Mouse (Mus musculus) MEL (cell line): ENCODE data around the gene Zswim9. TPM values are rescaled to one million over a fixed set of nuclear protein-coding genes. Genes with fewer than 3 reads are reported as not detected.

Experiments used
- DNase-seq: peaks from one replicate; pipeline ENCODE4 v3.0.0; 2011; ENCODE audit warnings: low read depth, low spot score
- H3K27ac ChIP-seq: 2 replicates; pipeline ENCODE4 v1.5.1; 2012; ENCODE audit warnings: low read depth, mild to moderate bottlenecking, control low read depth, low read length, moderate library complexity; ENCODE audit not compliant: control insufficient read depth
- H3K27me3 ChIP-seq, 2 experiments: fragments of 150-350 bp in 1 of 2; sonication (generic) in 1 of 2; 2 replicates each; pipeline ENCODE4 v1.6.1; 2012; ENCODE audit warnings: low read length in 2 of 2, mild to moderate bottlenecking in 2 of 2, improper control_type of control experiment in 1 of 2, moderate library complexity in 1 of 2; ENCODE audit not compliant: insufficient read depth in 2 of 2, control insufficient read depth in 1 of 2
- H3K36me3 ChIP-seq, 2 experiments: 2 replicates each; pipeline ENCODE4 v1.6.1; 2012 to 2014; ENCODE audit warnings: low read length in 2 of 2, improper control_type of control experiment in 1 of 2, inconsistent platforms in 1 of 2, mild to moderate bottlenecking in 1 of 2; ENCODE audit not compliant: insufficient read depth in 2 of 2, control insufficient read depth in 1 of 2
- H3K4me1 ChIP-seq, 2 experiments: fragments of 150-350 bp in 1 of 2; sonication (generic) in 1 of 2; 2 replicates each; pipeline ENCODE4 v1.6.1; 2012; ENCODE audit warnings: low read length in 2 of 2, improper control_type of control experiment in 1 of 2, mild to moderate bottlenecking in 1 of 2; ENCODE audit not compliant: insufficient read depth in 2 of 2, control insufficient read depth in 1 of 2
- H3K4me3 ChIP-seq, 2 experiments: fragments of 150-350 bp in 1 of 2; sonication (generic) in 1 of 2; 2 replicates each; pipeline ENCODE4 v1.5.1; 2012; ENCODE audit warnings: low read depth in 2 of 2, low read length in 2 of 2, mild to moderate bottlenecking in 2 of 2, moderate library complexity in 2 of 2, control low read depth in 1 of 2, improper control_type of control experiment in 1 of 2; ENCODE audit not compliant: control insufficient read depth in 1 of 2, insufficient read depth in 1 of 2
- H3K79me2 ChIP-seq: 2 replicates; pipeline ENCODE4 v1.6.1; 2012; ENCODE audit warnings: mild to moderate bottlenecking, low read length, moderate library complexity; ENCODE audit not compliant: control insufficient read depth, poor library complexity, insufficient read depth
- H3K9ac ChIP-seq: 2 replicates; pipeline ENCODE4 v1.6.1; 2012; ENCODE audit warnings: low read depth, mild to moderate bottlenecking, control low read depth, low read length, moderate library complexity; ENCODE audit not compliant: control insufficient read depth, poor library complexity, severe bottlenecking
- H3K9me3 ChIP-seq: fragments of 150-350 bp; sonication (generic); replicated peaks from 2 replicates; pipeline ENCODE4 v1.6.1; 2012; ENCODE audit warnings: mild to moderate bottlenecking, low read length, improper control_type of control experiment, moderate library complexity; ENCODE audit not compliant: insufficient read depth
- CTCF ChIP-seq, 3 experiments: IDR thresholded peaks in 2 of 3; conservative IDR thresholded peaks in 1 of 3; 2 replicates each; pipeline ENCODE4 v1.5.1; 2011 to 2012; ENCODE audit warnings: low read length in 3 of 3, low read depth in 2 of 3, mild to moderate bottlenecking in 2 of 3, improper control_type of control experiment in 1 of 3, inconsistent platforms in 1 of 3, mixed read lengths in 1 of 3, moderate library complexity in 1 of 3; ENCODE audit not compliant: control insufficient read depth in 1 of 3, insufficient read depth in 1 of 3, poor library complexity in 1 of 3, severe bottlenecking in 1 of 3
- ELF1 ChIP-seq: IDR thresholded peaks from 2 replicates; pipeline ENCODE4 v1.6.1; 2014; ENCODE audit warnings: low read depth, mild to moderate bottlenecking, inconsistent platforms, low read length, improper control_type of control experiment, moderate library complexity
- EP300 ChIP-seq, 2 experiments: IDR thresholded peaks; 2 replicates each; pipeline ENCODE4 v1.6.1; 2011; ENCODE audit warnings: improper control_type of control experiment in 2 of 2, low read length in 2 of 2, low read depth in 1 of 2, mild to moderate bottlenecking in 1 of 2
- ETS1 ChIP-seq: IDR thresholded peaks from 2 replicates; pipeline ENCODE4 v1.6.1; 2012; ENCODE audit warnings: low read depth, mild to moderate bottlenecking, inconsistent platforms, low read length, improper control_type of control experiment, moderate library complexity
- GABPA ChIP-seq: IDR thresholded peaks from 2 replicates; pipeline ENCODE4 v1.6.1; 2012; ENCODE audit warnings: low read depth, mild to moderate bottlenecking, inconsistent platforms, low read length, improper control_type of control experiment, moderate library complexity
- GATA1 ChIP-seq: IDR thresholded peaks from 2 replicates; pipeline ENCODE4 v1.6.1; 2011; ENCODE audit warnings: low read depth, low read length, improper control_type of control experiment
- HCFC1 ChIP-seq: IDR thresholded peaks from 2 replicates; pipeline ENCODE4 v1.6.1; 2012; ENCODE audit warnings: low read depth, mild to moderate bottlenecking, inconsistent platforms, low read length, improper control_type of control experiment, moderate library complexity
- JUND ChIP-seq: IDR thresholded peaks from 2 replicates; pipeline ENCODE4 v1.6.1; 2011; ENCODE audit warnings: low read depth, mild to moderate bottlenecking, improper control_type of control experiment, low read length
- MAFK ChIP-seq: IDR thresholded peaks from 2 replicates; pipeline ENCODE4 v1.6.1; 2011; ENCODE audit warnings: low read depth, mild to moderate bottlenecking, low read length, improper control_type of control experiment, borderline replicate concordance
- MAX ChIP-seq: IDR thresholded peaks from 2 replicates; pipeline ENCODE4 v1.6.1; 2011; ENCODE audit warnings: low read length, improper control_type of control experiment
- MAZ ChIP-seq: IDR thresholded peaks from 2 replicates; pipeline ENCODE4 v1.6.1; 2012; ENCODE audit warnings: low read depth, mild to moderate bottlenecking, inconsistent platforms, low read length, improper control_type of control experiment
- MXI1 ChIP-seq: IDR thresholded peaks from 2 replicates; pipeline ENCODE4 v1.6.1; 2011; ENCODE audit warnings: mild to moderate bottlenecking, low read depth, low read length, improper control_type of control experiment
- NRF1 ChIP-seq: IDR thresholded peaks from 2 replicates; pipeline ENCODE4 v1.6.1; 2014; ENCODE audit warnings: low read depth, mild to moderate bottlenecking, inconsistent platforms, low read length, improper control_type of control experiment, moderate library complexity; ENCODE audit not compliant: poor library complexity, insufficient read depth, severe bottlenecking
- RAD21 ChIP-seq: IDR thresholded peaks from 2 replicates; pipeline ENCODE4 v1.6.1; 2011; ENCODE audit warnings: mild to moderate bottlenecking, low read depth, low read length, improper control_type of control experiment
- RCOR1 ChIP-seq: IDR thresholded peaks from 2 replicates; pipeline ENCODE4 v1.6.1; 2012; ENCODE audit warnings: low read depth, mild to moderate bottlenecking, inconsistent platforms, low read length, improper control_type of control experiment
- SIN3A ChIP-seq: IDR thresholded peaks from 2 replicates; pipeline ENCODE4 v1.6.1; 2012; ENCODE audit warnings: low read length, improper control_type of control experiment, inconsistent platforms
- SMC3 ChIP-seq: IDR thresholded peaks from 2 replicates; pipeline ENCODE4 v1.6.1; 2011; ENCODE audit warnings: low read depth, low read length, improper control_type of control experiment
- TAL1 ChIP-seq: IDR thresholded peaks from 2 replicates; pipeline ENCODE4 v1.6.1; 2012; ENCODE audit warnings: mild to moderate bottlenecking, inconsistent platforms, low read length, moderate library complexity, mixed read lengths
- TCF12 ChIP-seq: IDR thresholded peaks from 2 replicates; pipeline ENCODE4 v1.6.1; 2014; ENCODE audit warnings: low read depth, mild to moderate bottlenecking, inconsistent platforms, low read length, improper control_type of control experiment, moderate library complexity
- ZKSCAN1 ChIP-seq: IDR thresholded peaks from 2 replicates; pipeline ENCODE4 v1.6.1; 2012; ENCODE audit warnings: low read depth, mild to moderate bottlenecking, inconsistent platforms, low read length, improper control_type of control experiment, moderate library complexity
- ZMIZ1 ChIP-seq: IDR thresholded peaks from 2 replicates; pipeline ENCODE4 v1.6.1; 2012; ENCODE audit warnings: low read depth, mild to moderate bottlenecking, inconsistent platforms, low read length, improper control_type of control experiment, moderate library complexity
- ZNF384 ChIP-seq: IDR thresholded peaks from 2 replicates; pipeline ENCODE4 v1.6.1; 2012; ENCODE audit warnings: low read depth, mild to moderate bottlenecking, inconsistent platforms, low read length, improper control_type of control experiment
- polyA plus RNA-seq, 2 experiments: library from polyadenylated mRNA; stranded (reverse) in 1 of 2; unstranded in 1 of 2; fragments of >175 nt in 1 of 2; fragments of >200 nt in 1 of 2; gene quantifications; 2 replicates each; pipeline versions ENCODE4 v1.2.1 to v1.2.4; 2012; ENCODE audit warnings: low replicate concordance in 2 of 2, low read depth in 1 of 2; ENCODE audit not compliant: insufficient read length in 2 of 2, insufficient read depth in 1 of 2, missing spikeins in 1 of 2
- total RNA-seq: library from RNA; depleted of rRNA; stranded (reverse); fragments of 300-350 nt; gene quantifications from 2 replicates; pipeline ENCODE4 v1.2.3, GENCODE M21; 2012

Zswim9 gene
- total and polyA plus RNA-seq, 3 experiments, result 6.1 to 46.6 (median 7.7) TPM

DNA sequence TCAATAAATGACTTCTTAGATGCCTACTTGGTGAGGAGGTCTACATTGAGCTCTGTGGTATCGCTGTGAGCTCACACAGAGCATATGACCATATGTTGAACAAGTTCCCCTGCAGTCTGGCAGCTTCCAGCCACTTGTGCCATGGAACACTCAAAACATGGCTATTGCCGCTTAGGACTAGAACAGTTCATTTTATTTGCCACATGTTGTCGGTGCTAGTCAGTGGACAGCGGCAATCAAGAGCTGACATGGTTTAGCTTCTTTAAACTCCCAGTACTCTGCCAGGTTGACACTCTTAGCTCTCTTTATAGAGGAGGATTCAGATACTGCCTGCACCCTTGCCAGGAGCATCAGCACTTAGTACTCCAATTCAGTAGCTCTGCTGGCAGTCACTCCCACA is 32.9 kb upstream of the Zswim9 start:
- Histone ChIP-seq H3K79me2 (no peaks in the 10 kb centered on the region), H3K36me3 (peaks cover 8 to 19% of the 10 kb centered on the region in 2 experiments), H3K4me1 (peaks cover 14 to 17% of the 10 kb centered on the region in 2 experiments), H3K9ac (no peak overlapping the region), H3K27ac (no peak overlapping the region), H3K27me3 (no peaks in the 10 kb centered on the region), H3K4me3 (no peak overlapping the region), H3K9me3 (no peaks in the 10 kb centered on the region)
- TF ChIP-seq GABPA (no peak), MAX (no peak), NRF1 (no peak), JUND (no peak), MXI1 (no peak), EP300 (IDR thresholded peaks at IDR 0.05; ENCODE audit: low read depth in 1 of 2, low read length in 2 of 2) (no peak), CTCF (IDR thresholded peaks at IDR 0.05 in 2 of 3, conservative IDR thresholded peaks at IDR 0.05 in 1 of 3; ENCODE audit: control insufficient read depth in 1 of 3, insufficient read depth in 1 of 3, low read depth in 2 of 3, low read length in 3 of 3, poor library complexity in 1 of 3, severe bottlenecking in 1 of 3) (no peak), SMC3 (no peak), ZMIZ1 (no peak), SIN3A (no peak), MAFK (no peak), RAD21 (no peak), ZKSCAN1 (no peak)
- DNase-seq, result no peak

DNA sequence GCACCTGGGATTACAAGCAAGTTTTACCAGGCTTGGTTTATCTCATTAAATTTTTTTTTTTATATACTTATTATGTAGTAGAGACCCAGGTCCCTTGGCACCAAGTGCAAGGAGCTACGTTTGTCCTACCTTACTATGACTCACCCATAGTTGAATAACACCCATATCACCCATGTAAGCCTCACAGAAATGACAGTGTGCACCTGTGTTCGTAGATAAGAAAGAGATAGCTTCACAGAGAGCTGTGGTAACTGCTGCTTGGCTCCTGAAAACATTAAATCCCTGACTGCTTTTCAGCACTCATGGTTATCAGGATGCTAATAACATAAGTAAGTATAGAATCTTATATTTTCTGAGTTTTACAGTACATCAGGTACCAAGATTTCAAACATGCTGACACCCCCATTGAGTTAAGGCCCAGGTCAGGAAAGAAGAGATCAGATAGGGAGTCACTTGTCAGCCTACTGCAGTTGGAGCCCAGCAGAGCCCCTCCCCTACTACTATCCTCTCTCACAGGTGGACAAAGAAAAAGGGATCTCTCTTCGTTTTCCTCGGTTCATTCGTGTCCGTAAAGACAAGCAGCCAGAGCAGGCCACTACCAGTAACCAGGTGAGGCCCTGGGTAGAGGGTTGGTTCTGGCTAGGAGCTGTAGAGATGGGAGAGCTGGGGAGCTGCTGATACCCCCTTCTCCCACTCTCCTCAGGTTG is 32.1 kb upstream of the Zswim9 start:
- Histone ChIP-seq H3K27me3 (no peaks in the 10 kb centered on the region), H3K27ac (peak overlapping the region; percentile 15; the same call in 1 of the 2 replicates), H3K4me1 (peaks cover 14 to 17% of the 10 kb centered on the region in 2 experiments), H3K9ac (no peak overlapping the region), H3K79me2 (no peaks in the 10 kb centered on the region), H3K9me3 (no peaks in the 10 kb centered on the region), H3K36me3 (peaks cover 9 to 19% of the 10 kb centered on the region in 2 experiments), H3K4me3 (no peak overlapping the region)
- TF ChIP-seq ETS1 (peak; percentile 74), ELF1 (no peak), EP300 (IDR thresholded peaks at IDR 0.05; ENCODE audit: low read depth in 1 of 2, low read length in 2 of 2) (peak; percentile 86 to 88), HCFC1 (no peak), SIN3A (no peak), TAL1 (peak; percentile 81), TCF12 (peak; percentile 93), ZNF384 (peak; percentile 47; the same call in 1 of the 2 replicates), RCOR1 (peak; percentile 54), GATA1 (peak; percentile 87), MAZ (no peak)
- DNase-seq, result peak; percentile 74
